Comparison of ENCODE assay signal across 22 mouse cellular contexts in genomic region chr15:56119287-56120065, GRCm38 (mm10).
"Had no signal": no experiment of that assay in that cellular context is flagged by ENCODE, and none has a peak within 500 bp of the region (broad histone marks: within the 10 kb centered on the region; RNA-seq: fewer than 3 reads in every experiment).

No protein-coding gene starts in this region.

- H3K4me3 ChIP-seq: layer of hippocampus, adult 2 months; limb, embryonic 10.5 days; limb, embryonic 13.5 days; liver, embryonic 12.5 days; liver, embryonic 15.5 days; midbrain, embryonic 12.5 days; midbrain, embryonic 15.5 days; neural tube, embryonic 12.5 days; neural tube, embryonic 15.5 days; stomach, embryonic 15.5 days had no signal

- H3K9ac ChIP-seq: limb, embryonic 13.5 days; liver, embryonic 12.5 days; liver, embryonic 15.5 days; midbrain, embryonic 12.5 days; midbrain, embryonic 15.5 days; neural tube, embryonic 12.5 days; neural tube, embryonic 15.5 days; stomach, embryonic 15.5 days had no signal

- H3K4me1 ChIP-seq: limb, embryonic 10.5 days; limb, embryonic 13.5 days; liver, embryonic 12.5 days; liver, embryonic 15.5 days; midbrain, embryonic 12.5 days; midbrain, embryonic 15.5 days; neural tube, embryonic 12.5 days; stomach, embryonic 15.5 days had no signal

- H3K4me2 ChIP-seq: limb, embryonic 13.5 days; liver, embryonic 12.5 days; liver, embryonic 15.5 days; midbrain, embryonic 12.5 days; midbrain, embryonic 15.5 days; neural tube, embryonic 12.5 days; neural tube, embryonic 15.5 days; stomach, embryonic 15.5 days had no signal

- H3K27ac ChIP-seq: kidney, postnatal 0 days; layer of hippocampus, adult 2 months; limb, embryonic 10.5 days; limb, embryonic 13.5 days; liver, embryonic 12.5 days; liver, embryonic 15.5 days; macrophage; midbrain, embryonic 12.5 days; midbrain, embryonic 15.5 days; neural tube, embryonic 12.5 days; neural tube, embryonic 15.5 days; stomach, embryonic 15.5 days had no signal

- H3K9me3 ChIP-seq: limb, embryonic 10.5 days; limb, embryonic 13.5 days; liver, embryonic 12.5 days; liver, embryonic 15.5 days; midbrain, embryonic 12.5 days; midbrain, embryonic 15.5 days; neural tube, embryonic 12.5 days; neural tube, embryonic 15.5 days; stomach, embryonic 15.5 days had no signal

- DNase-seq: kidney, postnatal 25 days; layer of hippocampus, adult 9-11 months; liver; lung, adult 2 months; retina, postnatal 1 day; right cerebral cortex, postnatal 25 days; spleen, adult 18-20 months; thymus, adult 18-20 months; thymus, postnatal 36 days had no signal

- H3K36me3 ChIP-seq: limb, embryonic 10.5 days; limb, embryonic 13.5 days; liver, embryonic 12.5 days; liver, embryonic 15.5 days; midbrain, embryonic 12.5 days; midbrain, embryonic 15.5 days; neural tube, embryonic 12.5 days; neural tube, embryonic 15.5 days; stomach, embryonic 15.5 days had no signal

- H3K27me3 ChIP-seq: limb, embryonic 13.5 days; liver, embryonic 12.5 days; liver, embryonic 15.5 days; midbrain, embryonic 12.5 days; midbrain, embryonic 15.5 days; neural tube, embryonic 12.5 days; neural tube, embryonic 15.5 days; stomach, embryonic 15.5 days had no signal

- ATAC-seq: liver, embryonic 12.5 days; lung, postnatal 0 days; midbrain, embryonic 15.5 days had no signal
